Mouse (Mus musculus) liver, postnatal 0 days (tissue): ENCODE data around the gene Gabrg3.

Experiments
- CTCF ChIP-seq: sonication (generic); IDR thresholded peaks from 2 replicates; pipeline ENCODE4 v1.5.1; 2016; ENCODE audit warnings: antibody characterized with exemption, low read depth
- EP300 ChIP-seq: IDR thresholded peaks from 2 replicates; pipeline ENCODE4 v1.6.1; 2016; ENCODE audit warnings: antibody characterized with exemption, low read depth, mild to moderate bottlenecking

DNA sequence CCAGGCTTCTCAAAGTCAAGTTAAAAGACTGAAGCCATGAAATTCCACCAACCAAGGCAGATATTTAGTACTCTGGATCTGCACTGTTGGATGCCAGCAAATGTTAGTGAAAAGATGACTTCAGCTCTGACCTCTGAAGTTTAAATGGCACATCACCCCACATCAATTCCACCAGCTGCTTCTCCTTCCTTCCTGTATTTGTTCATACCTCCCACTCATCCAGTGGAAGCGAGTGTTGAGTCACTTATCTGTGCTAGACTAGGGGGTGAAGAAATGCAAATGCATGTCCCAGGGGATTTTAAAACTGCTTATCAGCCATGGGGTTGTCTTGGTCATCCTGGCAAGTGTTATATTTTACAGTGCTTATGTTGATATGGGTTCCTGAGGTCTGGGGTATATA, 79.7 kb downstream of the Gabrg3 start:
- no peak for TF ChIP-seq EP300
- no peak for TF ChIP-seq CTCF
